Mouse (Mus musculus) left cerebral cortex, adult 8-10 months (tissue): ENCODE measurements around the gene Gm13275. TPM values are rescaled to one million over a fixed set of nuclear protein-coding genes. Genes with fewer than 3 reads are reported as not detected.
"Not testable (repeated sequence)": the region's sequence is repeated elsewhere in the genome, so short reads cannot be mapped to it uniquely, and the experiment has no call there.

Experiments
- DNase-seq, 2 experiments: peaks; one replicate each; pipeline ENCODE4 v3.0.0; 2022; ENCODE audit warnings: low spot score in 2 of 2
- total RNA-seq, 4 experiments: library from RNA; stranded (reverse); gene quantifications; 2 replicates each; pipeline ENCODE4 v1.2.4; 2022

The Gm13275 gene
- total RNA-seq, 4 experiments from 2014 or later, result not detected

GRCm38 (mm10) chr4:88797097-88797496 is 2.8 kb downstream of the Gm13275 start, which contains the start of gene Gm13279:
TSS of gene Gm13279 (plus strand) at chr4:88797397.
- DNase-seq, result not testable (repeated sequence)

GRCm38 (mm10) chr4:88799365-88799764 is 5.1 kb downstream of the Gm13275 start, which contains the start of gene Gm13285:
TSS of gene Gm13285 (plus strand) at chr4:88799665.
- DNase-seq, result not testable (repeated sequence)

GRCm38 (mm10) chr4:88802954-88803353 is 8.7 kb downstream of the Gm13275 start, which contains the start of gene Gm13287:
TSS of gene Gm13287 (plus strand) at chr4:88803254.
- not testable (repeated sequence) for DNase-seq

DNA sequence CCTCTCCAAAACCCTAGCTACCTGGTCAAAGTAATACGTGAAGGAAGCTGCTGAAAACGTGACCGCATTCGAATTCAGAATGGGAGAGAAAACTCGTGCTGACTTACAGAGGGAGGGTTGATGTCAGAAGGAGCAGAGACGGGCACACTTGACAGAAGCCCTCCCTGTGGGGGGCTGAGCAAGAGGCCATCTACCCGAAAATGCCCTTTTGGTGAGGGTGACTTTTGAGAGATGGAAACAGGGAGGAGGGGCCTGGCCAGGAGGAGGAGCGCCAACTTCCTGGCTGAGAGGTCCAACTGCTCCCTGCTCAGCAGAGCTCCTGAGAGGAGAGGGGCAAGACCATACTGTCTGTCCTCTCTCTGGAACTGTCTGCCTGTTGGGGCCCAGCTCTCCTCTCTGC is 10.9 kb downstream of the Gm13275 start, which contains the start of gene Gm13288:
TSS of gene Gm13288 (plus strand) at position 301 of the 400 bp plus-strand sequence.
- DNase-seq, result not testable (repeated sequence)

- not testable (repeated sequence) for DNase-seq
Observed at GRCm38 (mm10) chr4:88805761-88806160, 11.5 kb downstream of the Gm13275 start.

GRCm38 (mm10) chr4:88815928-88816327 is 21.6 kb downstream of the Gm13275 start, which contains the start of gene Ifna7:
TSS of gene Ifna7 (plus strand) at chr4:88816228.
- DNase-seq, result no peak

DNA sequence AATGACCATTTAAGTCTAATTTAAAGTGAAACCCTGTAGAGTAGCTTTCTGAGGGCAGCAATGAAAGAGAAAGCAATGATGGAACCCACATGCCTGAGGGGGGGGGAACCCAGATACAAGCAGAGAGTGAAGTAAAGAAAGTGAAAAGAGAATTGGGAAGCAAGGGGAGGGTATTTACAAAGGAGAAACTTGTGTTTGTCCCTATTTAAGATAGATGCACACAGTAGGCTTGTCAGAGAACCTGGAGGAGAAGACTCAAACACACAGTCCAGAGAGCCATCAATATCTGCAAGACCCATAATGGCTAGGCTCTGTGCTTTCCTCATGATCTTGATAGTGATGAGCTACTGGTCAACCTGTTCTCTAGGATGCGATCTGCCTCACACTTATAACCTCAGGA is 25.4 kb downstream of the Gm13275 start, which contains the start of gene Ifna11:
TSS of gene Ifna11 (plus strand) at position 301 of the 400 bp plus-strand sequence.
- DNase-seq, result no peak

- DNase-seq, result no peak
Observed at GRCm38 (mm10) chr4:88822995-88823394, 28.7 kb downstream of the Gm13275 start.

DNA sequence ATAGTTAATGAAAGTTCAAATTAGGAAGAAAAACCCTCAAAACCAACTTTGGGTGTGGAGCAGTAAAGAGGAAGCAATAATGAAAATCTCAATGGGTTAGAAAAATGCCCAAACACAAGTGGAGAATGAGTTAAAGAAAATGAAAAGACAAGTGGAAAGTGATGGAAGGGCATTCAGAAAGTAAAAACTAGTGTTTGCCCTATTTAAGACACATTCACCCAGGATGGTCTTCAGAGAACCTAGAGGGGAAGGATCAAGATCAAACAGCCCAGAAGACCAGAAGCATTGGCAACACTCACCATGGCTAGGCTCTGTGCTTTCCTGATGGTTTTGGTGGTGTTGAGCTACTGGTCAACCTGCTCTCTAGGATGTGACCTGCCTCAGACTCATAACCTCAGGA is 32.8 kb downstream of the Gm13275 start, which contains the start of gene Ifna6:
TSS of gene Ifna6 (plus strand) at position 301 of the 400 bp plus-strand sequence.
- DNase-seq, result not testable (repeated sequence)

- no peak for DNase-seq
Observed at GRCm38 (mm10) chr4:88830523-88830922, 36.2 kb downstream of the Gm13275 start.

- DNase-seq, result not testable (repeated sequence)
Observed at GRCm38 (mm10) chr4:88835225-88835624, 40.9 kb downstream of the Gm13275 start, which contains the start of gene Ifna5. TSS of gene Ifna5 (plus strand) at chr4:88835525.

- DNase-seq, result no peak
Observed at GRCm38 (mm10) chr4:88838828-88839227, 44.5 kb downstream of the Gm13275 start.

DNA sequence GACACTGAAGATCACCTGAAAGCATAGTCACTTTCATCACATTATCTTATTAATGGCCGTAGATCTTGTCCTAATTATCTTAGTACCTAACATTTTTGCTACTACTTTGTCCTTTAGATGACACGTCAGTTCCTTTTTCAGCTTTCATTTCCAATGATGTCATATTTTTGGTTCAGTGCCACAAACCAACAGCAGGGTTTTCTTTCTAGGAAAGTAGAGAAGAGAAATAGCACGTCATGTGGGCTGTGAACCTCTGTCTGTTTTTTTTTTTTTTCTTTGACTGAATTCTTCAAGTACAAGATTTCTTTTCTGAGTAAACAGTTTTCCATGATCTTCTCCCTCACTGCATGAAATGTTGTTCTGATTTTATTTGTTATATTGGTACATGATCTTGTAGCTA is 45.8 kb downstream of the Gm13275 start:
- DNase-seq, result no peak

DNA sequence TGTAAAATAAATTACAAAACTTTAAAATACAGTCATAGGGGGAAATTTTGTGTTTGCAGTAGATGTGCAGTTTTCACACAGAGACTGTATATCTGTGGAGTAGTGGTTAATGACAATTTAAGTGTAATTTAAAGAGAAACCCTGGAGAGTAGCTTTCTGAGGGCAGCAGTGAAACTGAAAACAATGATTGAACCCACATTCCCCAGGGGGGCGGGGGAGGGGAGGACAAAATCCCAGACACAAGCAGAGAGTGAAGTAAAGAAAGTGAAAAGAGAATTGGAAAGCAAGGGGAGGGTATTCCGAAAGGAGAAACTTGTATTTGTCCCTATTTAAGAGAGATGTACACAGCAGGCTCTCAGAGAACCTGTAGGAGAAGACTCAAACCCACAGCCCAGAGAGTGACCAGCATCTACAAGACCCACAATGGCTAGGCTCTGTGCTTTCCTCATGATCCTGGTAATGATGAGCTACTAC is 47.2 kb downstream of the Gm13275 start, which contains the start of gene Ifna4:
TSS of gene Ifna4 (plus strand) at position 424 of the 474 bp plus-strand sequence.
- no peak for DNase-seq

Other genes starting within 250 kb of the Gm13275 start
- not detected for gene Ifna15, start 236.2 kb upstream of the Gm13275 start, total RNA-seq
- not detected for gene Ifna14, start 222.7 kb upstream of the Gm13275 start, total RNA-seq
- gene Ifna9, start 202.1 kb upstream of the Gm13275 start, total RNA-seq, result not detected
- not detected for gene Ifna12, start 191.1 kb upstream of the Gm13275 start, total RNA-seq
- gene C87499, start 160.1 kb upstream of the Gm13275 start, total RNA-seq, result not detected
- not detected for gene Ifna13, start 150.0 kb upstream of the Gm13275 start, total RNA-seq
- not detected for gene Ifna16, start 117.6 kb upstream of the Gm13275 start, total RNA-seq
- not detected for gene Ifna2, start 110.6 kb upstream of the Gm13275 start, total RNA-seq
- not detected for gene Ifnab, start 103.1 kb upstream of the Gm13275 start, total RNA-seq
- gene Gm26566, start 72.7 kb upstream of the Gm13275 start, total RNA-seq, result 1 to 10 TPM in 2 of 4 experiments, under 1 TPM in 2; 0.61 to 1.8 (median 0.93) TPM
- gene Klhl9, start 72.0 kb upstream of the Gm13275 start, total RNA-seq, result 100 to 1,000 TPM in 1 of 4 experiments, 10 to 100 TPM in 3; 91.7 to 103 (median 95.7) TPM
- gene Gm13271, start 39.6 kb upstream of the Gm13275 start, total RNA-seq, result not detected
- gene Gm13283, start 34.4 kb upstream of the Gm13275 start, total RNA-seq, result not detected
- gene Gm13290, start 20.7 kb upstream of the Gm13275 start, total RNA-seq, result not detected
- gene Gm13289, start 17.6 kb upstream of the Gm13275 start, total RNA-seq, result not detected
- not detected for gene Gm13272, start 14.6 kb upstream of the Gm13275 start, total RNA-seq
- gene Ifnz, start 12.4 kb upstream of the Gm13275 start, total RNA-seq, result not detected
- not detected for gene Gm13276, start 8.8 kb upstream of the Gm13275 start, total RNA-seq
- gene Gm13277, start 5.9 kb upstream of the Gm13275 start, total RNA-seq, result not detected
- not detected for gene Gm13278, start 2.9 kb upstream of the Gm13275 start, total RNA-seq
- gene Gm13279, start 2.9 kb downstream of the Gm13275 start, total RNA-seq, result not detected
- not detected for gene Gm13285, start 5.2 kb downstream of the Gm13275 start, total RNA-seq
- not detected for gene Gm13287, start 8.8 kb downstream of the Gm13275 start, total RNA-seq
- gene Gm13288, start 11.0 kb downstream of the Gm13275 start, total RNA-seq, result not detected
- gene Ifna7, start 21.7 kb downstream of the Gm13275 start, total RNA-seq, result not detected
- gene Ifna11, start 25.5 kb downstream of the Gm13275 start, total RNA-seq, result not detected
- not detected for gene Ifna6, start 32.9 kb downstream of the Gm13275 start, total RNA-seq
- gene Ifna5, start 41.0 kb downstream of the Gm13275 start, total RNA-seq, result not detected
- not detected for gene Ifna4, start 47.4 kb downstream of the Gm13275 start, total RNA-seq
- not detected for gene Ifna1, start 55.6 kb downstream of the Gm13275 start, total RNA-seq
- not detected for gene Ifne, start 85.7 kb downstream of the Gm13275 start, total RNA-seq